ENCODE assay signal across 10 mouse cellular contexts in the genomic region with DNA sequence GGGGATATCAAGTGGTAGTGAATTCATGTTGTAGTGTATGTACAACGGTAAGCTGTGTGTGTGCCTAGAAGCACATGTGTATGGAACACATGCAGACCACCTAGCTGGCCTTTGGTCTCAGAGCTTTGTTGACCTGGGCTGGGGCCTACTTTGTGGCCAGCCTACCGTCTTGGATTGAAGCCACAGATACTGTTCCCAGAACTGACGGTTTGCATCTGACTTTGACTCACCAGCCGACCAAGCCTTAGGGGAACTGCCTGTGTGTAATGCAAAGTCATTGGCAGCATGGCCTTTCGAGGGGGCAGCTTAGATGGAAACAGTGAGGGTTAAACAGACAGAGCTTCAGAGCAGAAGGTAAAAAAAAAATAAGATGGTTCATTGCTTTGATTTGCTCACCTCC.
DNase-seq lines count a peak whose midpoint lies in the region; ATAC-seq and TF ChIP-seq lines count a peak whose summit lies in the region.
"Had no signal": no experiment of that assay in that cellular context is flagged by ENCODE, and none has a peak within 500 bp of the region (broad histone marks: within the 10 kb centered on the region; RNA-seq: fewer than 3 reads in every experiment).

No protein-coding gene starts in this region.

- no peaks in the 10 kb centered on the region for H3K9me3 ChIP-seq in embryonic facial prominence, embryonic 14.5 days (ENCODE audit: control insufficient read depth, low read length)
- H3K9me3 ChIP-seq: liver, embryonic 15.5 days had no signal

- peak overlapping the region; percentile 31 for H3K4me3 ChIP-seq in gastrocnemius, adult 2 months
- no peak overlapping the region for H3K4me3 ChIP-seq in lung, adult 2 months (replicated peaks; ENCODE audit: extremely low read depth, low read depth, low read length)
- no peak overlapping the region for H3K4me3 ChIP-seq in embryonic facial prominence, embryonic 14.5 days (ENCODE audit: low read depth, low read length)
- H3K4me3 ChIP-seq: liver, embryonic 15.5 days had no signal

- DNase-seq in gastrocnemius, adult 2 months, result peak; percentile 44
- DNase-seq in gastrocnemius, postnatal 14 days, result no peak
- DNase-seq in lung, adult 2 months, result peak; percentile 14
- DNase-seq in lung, postnatal 14 days, result no peak
- no peak for DNase-seq in embryonic facial prominence, embryonic 14.5 days (ENCODE audit: low spot score)
- no peak for DNase-seq in ovary, postnatal 14 days (ENCODE audit: low spot score)
- DNase-seq in gastrocnemius, adult 18-20 months (ENCODE audit: low spot score), result no peak

- H3K4me2 ChIP-seq in embryonic facial prominence, embryonic 14.5 days (ENCODE audit: low read depth, low read length), result peak overlapping the region; percentile 18; the same call in 1 of the 2 replicates
- H3K4me2 ChIP-seq: liver, embryonic 15.5 days had no signal

- H3K27ac ChIP-seq in gastrocnemius, adult 2 months, result peak overlapping the region; percentile 94
- peak overlapping the region; percentile 55 for H3K27ac ChIP-seq in embryonic facial prominence, embryonic 14.5 days (replicated peaks; ENCODE audit: low read depth, low read length)
- H3K27ac ChIP-seq: liver, embryonic 15.5 days had no signal

- TF ChIP-seq CTCF in gastrocnemius, adult 2 months (IDR thresholded peaks at IDR 0.05), result no peak
- no peak for TF ChIP-seq CTCF in lung, adult 2 months (IDR thresholded peaks at IDR 0.05; ENCODE audit: insufficient read depth, low read length)

- H3K27me3 ChIP-seq in embryonic facial prominence, embryonic 14.5 days (replicated peaks; ENCODE audit: control insufficient read depth, insufficient read depth, low read length), result no peaks in the 10 kb centered on the region
- H3K27me3 ChIP-seq: liver, embryonic 15.5 days had no signal

- intact Hi-C loops in gastrocnemius, adult 2 months (cut with DNase I), result no loop called here
- intact Hi-C loops in gastrocnemius, postnatal 14 days (cut with DNase I; ENCODE audit: low total_unique reads), result no loop called here

- peaks cover 57% of the 10 kb centered on the region for H3K4me1 ChIP-seq in lung, adult 2 months (ENCODE audit: control insufficient read depth, insufficient read depth, low read length)
- peaks cover 57% of the 10 kb centered on the region for H3K4me1 ChIP-seq in embryonic facial prominence, embryonic 14.5 days (ENCODE audit: control insufficient read depth, insufficient read depth, low read length)

- TF ChIP-seq POLR2A in lung, adult 2 months (IDR thresholded peaks at IDR 0.05; ENCODE audit: borderline replicate concordance, extremely low read depth, low read depth, low read length), result no peak

- ATAC-seq in embryonic facial prominence, embryonic 14.5 days (ENCODE audit: low read depth), result no peak
- peak; percentile 30; the same call in 1 of the 2 replicates for ATAC-seq in megakaryocyte-erythroid progenitor cell, adult 5-6 weeks (replicated peaks; ENCODE audit: low FRiP score, low TSS enrichment, poor library complexity, severe bottlenecking)
- ATAC-seq: CD4-positive, CD25-positive, alpha-beta regulatory T cell, adult 4 months had no signal

- peaks cover 35% of the 10 kb centered on the region for H3K36me3 ChIP-seq in embryonic facial prominence, embryonic 14.5 days (ENCODE audit: control insufficient read depth, insufficient read depth, low read length)

- no peak overlapping the region for H3K9ac ChIP-seq in embryonic facial prominence, embryonic 14.5 days (ENCODE audit: low read depth, low read length)
- H3K9ac ChIP-seq: liver, embryonic 15.5 days had no signal

- 31% methylated on average over 5 of the region's 5 CpGs for WGBS in lung, adult 2 months
- 51% methylated on average over 5 of the region's 5 CpGs for WGBS in embryonic facial prominence, embryonic 14.5 days

Comparison
In these comparisons a context has a peak if more than half of its experiments do, and no peak if none do; other contexts are left out.
1. DNase-seq: peak in gastrocnemius, adult 2 months (single experiment) and lung, adult 2 months (single experiment); none in gastrocnemius, postnatal 14 days (single experiment), lung, postnatal 14 days (single experiment), embryonic facial prominence, embryonic 14.5 days (single experiment), ovary, postnatal 14 days (single experiment) and gastrocnemius, adult 18-20 months (single experiment).